ENCODE assay signal across 17 mouse cellular contexts in the genomic region with DNA sequence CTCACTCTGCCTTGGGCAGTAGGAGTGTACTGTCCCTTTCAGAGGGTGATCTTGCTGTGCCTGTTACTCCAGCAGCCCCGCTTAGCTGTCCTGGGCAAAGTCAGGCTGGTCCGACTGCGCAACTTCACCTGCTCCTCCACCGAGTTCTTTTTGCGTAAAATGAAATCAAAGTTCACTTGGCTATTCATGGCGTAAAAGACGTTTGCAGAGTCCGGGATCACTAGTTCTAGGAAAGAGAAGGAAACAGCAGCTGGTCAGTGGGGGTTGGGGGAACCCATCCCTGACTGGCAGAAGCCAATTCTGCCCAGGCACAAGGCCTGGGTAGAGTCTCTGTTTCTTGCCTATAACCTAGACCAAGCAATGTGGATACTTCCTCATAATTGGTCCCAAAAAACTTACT.
"Had no signal": no experiment of that assay in that cellular context is flagged by ENCODE, and none has a peak within 500 bp of the region (broad histone marks: within the 10 kb centered on the region; RNA-seq: fewer than 3 reads in every experiment).

No protein-coding gene starts in this region.

- H3K27ac ChIP-seq: lung, embryonic 15.5 days; macrophage; midbrain, embryonic 13.5 days; midbrain, embryonic 15.5 days; neural tube, embryonic 12.5 days; stomach, embryonic 15.5 days; stomach, postnatal 0 days had no signal

- H3K4me2 ChIP-seq: lung, embryonic 15.5 days; midbrain, embryonic 11.5 days; midbrain, embryonic 13.5 days; midbrain, embryonic 15.5 days; neural tube, embryonic 12.5 days; stomach, embryonic 15.5 days had no signal

- H3K9me3 ChIP-seq: lung, embryonic 15.5 days; megakaryocyte, embryonic 14.5 days; midbrain, embryonic 13.5 days; midbrain, embryonic 15.5 days; neural tube, embryonic 12.5 days; stomach, embryonic 15.5 days had no signal

- ATAC-seq: lung, postnatal 0 days; midbrain, embryonic 13.5 days; midbrain, embryonic 15.5 days had no signal

- H3K27me3 ChIP-seq: lung, embryonic 15.5 days; midbrain, embryonic 13.5 days; midbrain, embryonic 15.5 days; neural tube, embryonic 12.5 days; stomach, embryonic 15.5 days had no signal

- H3K9ac ChIP-seq: lung, embryonic 15.5 days; midbrain, embryonic 13.5 days; midbrain, embryonic 15.5 days; neural tube, embryonic 12.5 days; stomach, embryonic 15.5 days had no signal

- H3K4me3 ChIP-seq: lung, embryonic 15.5 days; megakaryocyte, embryonic 14.5 days; midbrain, embryonic 13.5 days; midbrain, embryonic 15.5 days; neural tube, embryonic 12.5 days; stomach, embryonic 15.5 days had no signal

- DNase-seq: lung, adult 2 months; lung, postnatal 14 days; lung, postnatal 36 days; right cerebral cortex, postnatal 14 days; thymus, adult 2 months; thymus, postnatal 25 days; thymus, postnatal 4 days had no signal

- H3K4me1 ChIP-seq: lung, embryonic 15.5 days; megakaryocyte, embryonic 14.5 days; neural tube, embryonic 12.5 days; stomach, embryonic 15.5 days had no signal

- H3K36me3 ChIP-seq: midbrain, embryonic 15.5 days had no signal
